Comparison of ENCODE assay signal across 8 mouse cellular contexts in genomic region chr6:56568470-56569372, GRCm38 (mm10). TPM values are rescaled to one million over a fixed set of nuclear protein-coding genes. Genes with fewer than 3 reads are reported as not detected.
DNase-seq lines count a peak whose midpoint lies in the region; ATAC-seq and TF ChIP-seq lines count a peak whose summit lies in the region.

Gene Pde1c, minus strand, starts transcription at chr6:56569103.

- TF ChIP-seq CTCF in lung, adult 2 months (IDR thresholded peaks at IDR 0.05; ENCODE audit: insufficient read depth, low read length) = no peak

- peak within 1 kb of the TSS; percentile 60 for H3K9ac ChIP-seq in neural tube, embryonic 12.5 days

- ATAC-seq in neural tube, embryonic 12.5 days (ENCODE audit: low FRiP score, low read depth) = peak; percentile 86

- no peaks in the 10 kb centered on the region for H3K4me1 ChIP-seq in lung, adult 2 months (ENCODE audit: control insufficient read depth, insufficient read depth, low read length)
- H3K4me1 ChIP-seq in neural tube, embryonic 12.5 days = no peaks in the 10 kb centered on the region

- 0 out of 2 replicates have a peak, but pooled peaks cover 6% of the 10 kb centered on the region for H3K27me3 ChIP-seq in neural tube, embryonic 12.5 days (replicated peaks)

- H3K4me2 ChIP-seq in neural tube, embryonic 12.5 days (replicated peaks) = peak within 1 kb of the TSS; percentile 97

- H3K4me3 ChIP-seq in lung, adult 2 months (replicated peaks; ENCODE audit: extremely low read depth, low read depth, low read length) = peak within 1 kb of the TSS; percentile 54
- peak within 1 kb of the TSS; percentile 66 for H3K4me3 ChIP-seq in neural tube, embryonic 12.5 days

- no peaks in the 10 kb centered on the region for H3K36me3 ChIP-seq in neural tube, embryonic 12.5 days

- no peaks in the 10 kb centered on the region for H3K9me3 ChIP-seq in neural tube, embryonic 12.5 days

- TF ChIP-seq POLR2A in lung, adult 2 months (IDR thresholded peaks at IDR 0.05; ENCODE audit: borderline replicate concordance, extremely low read depth, low read depth, low read length) = no peak

- DNase-seq in urinary bladder, adult 18-20 months (ENCODE audit: low spot score in 2 of 2) = peak; percentile 6 to 14
- DNase-seq in urinary bladder, postnatal 10 days (ENCODE audit: low spot score) = no peak
- DNase-seq in cerebellum, postnatal 25 days = peak; percentile 49 to 62
- peak; percentile 38 to 41 for DNase-seq in heart, adult 9 months (ENCODE audit: low spot score in 2 of 2)
- peak; percentile 11 to 25 for DNase-seq in kidney, adult 8-10 months
- peak; percentile 14 for DNase-seq in lung, adult 2 months
- no peak for DNase-seq in adipocyte (ENCODE audit: low spot score)

- whole genome bisulfite sequencing in lung, adult 2 months = under 1% methylated on average over 48 of the region's 48 CpGs
- 1% methylated on average over 48 of the region's 48 CpGs for WGBS in neural tube, embryonic 12.5 days

- H3K27ac ChIP-seq in neural tube, embryonic 12.5 days = no peak within 1 kb of the TSS

RNA-seq across cellular contexts. Expression of gene Pde1c, which starts in this region (rescaled TPM):
- polyA plus RNA-seq in lung, adult 2 months (2012; rRNA removed) = 0.19 and 0.20 TPM in 2 replicates
- polyA plus RNA-seq in neural tube, embryonic 12.5 days (2016; fragmentation: Nextera tagmentation; extraction: Ambion mirVana) = 4.5 and 5.2 TPM in 2 replicates

Comparison
In these comparisons a context has a peak if more than half of its experiments do, and no peak if none do; other contexts are left out.
1. DNase-seq: peak in urinary bladder, adult 18-20 months (2 of 2), cerebellum, postnatal 25 days (2 of 2), heart, adult 9 months (2 of 2) and kidney, adult 8-10 months (2 of 2); none in urinary bladder, postnatal 10 days (single experiment) and adipocyte (single experiment).
2. Peak in DNase-seq and H3K4me3 ChIP-seq in lung, adult 2 months; RNA of the gene not detected or under 1 TPM.